Mouse (Mus musculus) liver, adult 2 months (tissue): ENCODE results near the gene Mapk11.

Experiments used
- CTCF ChIP-seq: fragments of 200-500 bp; IDR thresholded peaks from 2 replicates; pipeline ENCODE4 v1.5.1; 2011; ENCODE audit warnings: low read depth, low read length, control low read depth
- POLR2A ChIP-seq: fragments of 200-500 bp; IDR thresholded peaks from 2 replicates; pipeline ENCODE4 v1.6.1; 2011; ENCODE audit warnings: low read length, control low read depth; ENCODE audit not compliant: insufficient read depth; ENCODE audit errors: extremely low read depth

- no peak for TF ChIP-seq CTCF
- TF ChIP-seq POLR2A: no peak
Measured at GRCm38 (mm10) chr15:89130245-89130644, 19.2 kb downstream of the Mapk11 start.
